Comparison of ENCODE assay signal across 9 mouse cellular contexts in the genomic region with DNA sequence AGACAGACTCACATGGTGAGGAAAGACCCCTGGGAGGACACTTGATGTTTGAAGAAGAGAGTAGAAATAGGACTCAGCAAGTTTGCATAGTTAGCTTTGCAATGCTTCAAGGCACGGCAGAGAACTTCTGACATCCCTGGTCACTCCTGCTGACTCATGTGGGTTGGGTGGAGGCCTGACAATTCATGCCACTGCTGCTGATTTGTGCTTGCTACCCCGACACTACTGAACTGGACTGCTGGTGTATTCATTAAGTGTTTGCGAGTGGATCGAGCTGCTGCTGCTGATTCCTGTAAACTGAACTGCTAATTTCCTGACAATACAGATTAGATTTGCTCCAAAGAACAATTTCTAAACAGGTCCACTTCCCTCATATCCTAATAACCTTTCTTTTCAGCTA. TPM values are rescaled to one million over a fixed set of nuclear protein-coding genes. Genes with fewer than 3 reads are reported as not detected.
DNase-seq lines count a peak whose midpoint lies in the region; ATAC-seq and TF ChIP-seq lines count a peak whose summit lies in the region.
"Had no signal": no experiment of that assay in that cellular context is flagged by ENCODE, and none has a peak within 500 bp of the region (broad histone marks: within the 10 kb centered on the region; RNA-seq: fewer than 3 reads in every experiment).

No protein-coding gene starts in this region.

- 20% methylated on average over 4 of the region's 4 CpGs for WGBS in liver, embryonic 14.5 days (ENCODE audit: insufficient replicate concordance)

- no peaks in the 10 kb centered on the region for H3K9me3 ChIP-seq in liver, embryonic 14.5 days (ENCODE audit: control insufficient read depth, low read length)

- H3K4me1 ChIP-seq in liver, embryonic 14.5 days (replicated peaks; ENCODE audit: control insufficient read depth in 2 of 2, insufficient read depth in 2 of 2, low read length in 1 of 2), result peaks cover 15 to 28% of the 10 kb centered on the region in 2 experiments

- no peaks in the 10 kb centered on the region for H3K27me3 ChIP-seq in liver, embryonic 14.5 days (ENCODE audit: control insufficient read depth, insufficient read depth, low read length)

- no peak for TF ChIP-seq EP300 in liver, embryonic 14.5 days (IDR thresholded peaks at IDR 0.05; ENCODE audit: low read depth)

- H3K27ac ChIP-seq in liver, embryonic 14.5 days, result peak overlapping the region; percentile 26; the same call in 1 of the 2 replicates
- H3K27ac ChIP-seq: left cerebral cortex, adult 2 months had no signal

- H3K4me3 ChIP-seq in liver, embryonic 14.5 days (ENCODE audit: insufficient read depth in 1 of 2, low read depth in 2 of 2, low read length in 2 of 2), result no peak overlapping the region
- H3K4me3 ChIP-seq: left cerebral cortex, adult 2 months had no signal

- ATAC-seq in liver, embryonic 14.5 days (ENCODE audit: insufficient read depth), result peak; percentile 80

- H3K9ac ChIP-seq in liver, embryonic 14.5 days (replicated peaks), result no peak overlapping the region; the same call in 1 of the 2 replicates

- no peak for TF ChIP-seq CTCF in liver, embryonic 14.5 days (IDR thresholded peaks at IDR 0.05; ENCODE audit: low read depth)

- no peaks in the 10 kb centered on the region for H3K36me3 ChIP-seq in liver, embryonic 14.5 days (replicated peaks; ENCODE audit: control insufficient read depth, insufficient read depth, low read depth)

- peak overlapping the region; percentile 18 for H3K4me2 ChIP-seq in liver, embryonic 14.5 days (ENCODE audit: low read depth)

- DNase-seq in spleen, postnatal 36 days (ENCODE audit: low spot score in 2 of 2), result peak; percentile 13 to 22
- no peak for DNase-seq in spleen, postnatal 14 days (ENCODE audit: low spot score in 2 of 2)
- DNase-seq in fibroblast of lung, adult 2 months (ENCODE audit: low read depth), result peak; percentile 55
- DNase-seq in liver, embryonic 14.5 days (ENCODE audit: low read depth in 3 of 3, low spot score in 3 of 3), result peak; percentile 29 to 46 (median 31)
- peak; percentile 27 to 60 for DNase-seq in urinary bladder, postnatal 36 days (ENCODE audit: low spot score in 2 of 2)
- no peak for DNase-seq in cerebellum, adult 18-20 months
- DNase-seq in neural tube, embryonic 10.5 days (ENCODE audit: extremely low spot score, low spot score), result no peak
- no peak for DNase-seq in cerebellum, postnatal 25 days

RNA-seq across cellular contexts. Expression of a gene that starts 18.3 kb away (rescaled TPM):
- polyA plus RNA-seq in liver, embryonic 14.5 days (2012; rRNA removed), result 22.4 and 24.4 TPM in 2 replicates
- 14.8 and 16.2 TPM in 2 replicates for polyA plus RNA-seq in liver, embryonic 14.5 days (2014; fragmentation: Nextera tagmentation; extraction: Ambion mirVana)

RNA-seq across cellular contexts. Expression of a gene that starts 46.2 kb away (rescaled TPM):
- polyA plus RNA-seq in liver, embryonic 14.5 days (2012; rRNA removed), result 3.2 and 6.1 TPM in 2 replicates
- polyA plus RNA-seq in liver, embryonic 14.5 days (2014; fragmentation: Nextera tagmentation; extraction: Ambion mirVana), result 10.4 and 11.1 TPM in 2 replicates

Comparison
In these comparisons a context has a peak if more than half of its experiments do, and no peak if none do; other contexts are left out.
1. DNase-seq: peak in spleen, postnatal 36 days (2 of 2), fibroblast of lung, adult 2 months (single experiment), liver, embryonic 14.5 days (3 of 3) and urinary bladder, postnatal 36 days (2 of 2); none in spleen, postnatal 14 days (0 of 2), cerebellum, adult 18-20 months (0 of 2), neural tube, embryonic 10.5 days (single experiment) and cerebellum, postnatal 25 days (0 of 2).